Comparison of ENCODE assay signal across 23 mouse cellular contexts in the genomic region with DNA sequence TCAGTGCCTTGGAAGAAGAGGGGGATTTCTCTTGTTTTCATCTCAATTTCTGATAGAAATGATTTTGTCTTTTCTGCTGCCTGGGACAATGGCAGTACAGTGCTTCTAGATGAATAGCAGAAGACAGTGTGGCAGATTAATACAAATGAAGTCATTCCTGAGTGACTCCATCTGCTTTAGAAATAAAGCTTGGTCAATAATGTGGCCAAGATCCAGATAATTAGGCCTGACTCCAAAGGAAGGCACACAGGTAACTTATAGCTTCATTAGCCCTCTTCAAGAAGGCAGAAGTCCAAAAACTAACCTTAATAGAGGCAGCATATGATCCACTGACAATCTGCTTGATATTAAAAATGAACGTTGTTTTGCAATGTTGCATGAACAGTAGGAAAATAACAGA.
"Had no signal": no experiment of that assay in that cellular context is flagged by ENCODE, and none has a peak within 500 bp of the region (broad histone marks: within the 10 kb centered on the region; RNA-seq: fewer than 3 reads in every experiment).

No protein-coding gene starts in this region.

- H3K36me3 ChIP-seq: limb, embryonic 12.5 days; limb, embryonic 15.5 days; midbrain, embryonic 10.5 days; midbrain, embryonic 13.5 days; neural tube, embryonic 12.5 days; neural tube, embryonic 15.5 days had no signal

- H3K4me1 ChIP-seq: limb, embryonic 12.5 days; limb, embryonic 15.5 days; megakaryocyte, embryonic 14.5 days; midbrain, embryonic 10.5 days; midbrain, embryonic 13.5 days; neural tube, embryonic 12.5 days; neural tube, embryonic 15.5 days had no signal

- H3K9me3 ChIP-seq: limb, embryonic 12.5 days; limb, embryonic 15.5 days; megakaryocyte, embryonic 14.5 days; midbrain, embryonic 10.5 days; midbrain, embryonic 13.5 days; neural tube, embryonic 12.5 days; neural tube, embryonic 15.5 days had no signal

- ATAC-seq: liver, postnatal 0 days; lung, postnatal 0 days; midbrain, embryonic 13.5 days had no signal

- H3K27ac ChIP-seq: limb, embryonic 12.5 days; limb, embryonic 15.5 days; liver, embryonic 14.5 days; midbrain, embryonic 10.5 days; midbrain, embryonic 13.5 days; neural tube, embryonic 12.5 days; neural tube, embryonic 15.5 days; stomach, postnatal 0 days had no signal

- DNase-seq: kidney, postnatal 14 days; kidney, postnatal 4 days; left cerebral cortex, postnatal 4 days; liver, postnatal 0 days; lung, embryonic 14.5 days; lung, postnatal 36 days; right cerebral cortex, adult 18-20 months; right cerebral cortex, postnatal 14 days; right cerebral cortex, postnatal 4 days; thymus, adult 2 months; thymus, postnatal 14 days; thymus, postnatal 4 days had no signal

- H3K9ac ChIP-seq: limb, embryonic 12.5 days; limb, embryonic 15.5 days; liver, embryonic 14.5 days; liver, postnatal 0 days; lung, embryonic 14.5 days; midbrain, embryonic 13.5 days; neural tube, embryonic 12.5 days; neural tube, embryonic 15.5 days had no signal

- H3K4me2 ChIP-seq: limb, embryonic 12.5 days; limb, embryonic 15.5 days; liver, embryonic 11.5 days; lung, embryonic 14.5 days; midbrain, embryonic 13.5 days; neural tube, embryonic 12.5 days; neural tube, embryonic 15.5 days had no signal

- H3K4me3 ChIP-seq: limb, embryonic 12.5 days; limb, embryonic 15.5 days; megakaryocyte, embryonic 14.5 days; midbrain, embryonic 10.5 days; midbrain, embryonic 13.5 days; neural tube, embryonic 12.5 days; neural tube, embryonic 15.5 days had no signal

- H3K27me3 ChIP-seq: limb, embryonic 12.5 days; limb, embryonic 15.5 days; megakaryocyte, embryonic 14.5 days; midbrain, embryonic 13.5 days; neural tube, embryonic 12.5 days; neural tube, embryonic 15.5 days had no signal
